Mouse (Mus musculus) cerebellum, adult 2 months (tissue): ENCODE results near the gene Cir1.

Experiments used
- CTCF ChIP-seq: fragments of 200-500 bp; IDR thresholded peaks from 2 replicates; pipeline ENCODE4 v1.5.1; 2011; ENCODE audit warnings: low read depth, mild to moderate bottlenecking, control low read depth, low read length, moderate library complexity, borderline replicate concordance; ENCODE audit not compliant: insufficient read depth
- POLR2A ChIP-seq: fragments of 200-500 bp; IDR thresholded peaks from 2 replicates; pipeline ENCODE4 v1.6.1; 2011; ENCODE audit warnings: low read length, control low read depth, borderline replicate concordance; ENCODE audit not compliant: insufficient read depth

DNA sequence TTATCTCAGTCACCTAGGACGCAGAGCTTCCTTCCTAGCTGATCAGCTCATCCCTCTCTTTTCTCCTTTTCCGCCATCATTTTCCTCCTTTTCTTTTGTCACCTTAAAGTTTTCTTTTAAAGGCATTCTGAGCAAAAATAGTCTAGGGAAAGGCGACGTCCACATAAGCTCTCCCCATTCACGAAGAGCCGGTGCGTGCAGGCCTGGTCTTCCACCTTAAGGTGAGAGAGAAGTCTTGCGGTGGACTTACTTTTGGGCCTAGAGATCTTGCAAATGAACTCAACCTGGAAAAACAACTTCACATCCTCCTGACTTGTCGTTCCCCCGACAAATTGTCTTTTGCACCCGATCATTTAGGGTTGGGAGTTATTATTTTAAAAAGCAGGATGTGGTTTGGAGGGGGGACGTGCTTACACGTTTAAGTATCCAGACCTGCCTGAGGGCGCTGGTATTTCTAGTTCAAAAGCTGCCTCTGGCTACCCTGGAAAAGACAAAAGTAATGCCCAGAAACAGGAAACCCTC lies 42.4 kb downstream of the Cir1 start:
- no peak for TF ChIP-seq POLR2A
- TF ChIP-seq CTCF = no peak
